Mouse (Mus musculus) adrenal gland, postnatal 25 days (tissue): ENCODE data around the gene Atf6. TPM values are rescaled to one million over a fixed set of nuclear protein-coding genes. Genes with fewer than 3 reads are reported as not detected.

Source experiments
- DNase-seq: peaks from one replicate; pipeline ENCODE4 v3.0.0; 2021; ENCODE audit warnings: mixed read lengths
- total RNA-seq: library from RNA; stranded (reverse); gene quantifications from 2 replicates; pipeline ENCODE4 v1.2.3, GENCODE M21; 2021

Gene Atf6
- total RNA-seq, 1 experiment from 2014 or later: 34.8 TPM

- no peak for DNase-seq
Observed at GRCm38 (mm10) chr1:170845448-170846307, 21.9 kb downstream of the Atf6 start.

- no peak for DNase-seq
Observed at GRCm38 (mm10) chr1:170844380-170844779, 23.2 kb downstream of the Atf6 start.

GRCm38 (mm10) chr1:170839685-170840084 lies 27.9 kb downstream of the Atf6 start:
- DNase-seq: no peak

GRCm38 (mm10) chr1:170834756-170835155 lies 32.8 kb downstream of the Atf6 start:
- no peak for DNase-seq

GRCm38 (mm10) chr1:170829781-170830180 lies 37.8 kb downstream of the Atf6 start:
- no peak for DNase-seq

- no peak for DNase-seq
Observed at GRCm38 (mm10) chr1:170829344-170829743, 38.2 kb downstream of the Atf6 start.

GRCm38 (mm10) chr1:170820103-170820814 lies 47.3 kb downstream of the Atf6 start:
- DNase-seq: no peak

GRCm38 (mm10) chr1:170815287-170816004 lies 52.1 kb downstream of the Atf6 start:
- no peak for DNase-seq

GRCm38 (mm10) chr1:170812822-170813221 lies 54.7 kb downstream of the Atf6 start:
- no peak for DNase-seq

- no peak for DNase-seq
Observed at GRCm38 (mm10) chr1:170807600-170808270, 59.8 kb downstream of the Atf6 start.

- no peak for DNase-seq
Observed at GRCm38 (mm10) chr1:170804721-170805120, 62.9 kb downstream of the Atf6 start.

- no peak for DNase-seq
Observed at GRCm38 (mm10) chr1:170802669-170803068, 64.9 kb downstream of the Atf6 start.

GRCm38 (mm10) chr1:170800694-170801093 lies 66.9 kb downstream of the Atf6 start:
- no peak for DNase-seq

GRCm38 (mm10) chr1:170795741-170796347 lies 71.7 kb downstream of the Atf6 start:
- no peak for DNase-seq

- no peak for DNase-seq
Observed at GRCm38 (mm10) chr1:170791542-170791941, 76.0 kb downstream of the Atf6 start.

GRCm38 (mm10) chr1:170791001-170791400 lies 76.6 kb downstream of the Atf6 start:
- no peak for DNase-seq

GRCm38 (mm10) chr1:170787643-170788042 lies 79.9 kb downstream of the Atf6 start:
- DNase-seq: no peak

- no peak for DNase-seq
Observed at GRCm38 (mm10) chr1:170786570-170787341, 80.8 kb downstream of the Atf6 start.

- DNase-seq: no peak
Observed at GRCm38 (mm10) chr1:170777688-170778087, 89.9 kb downstream of the Atf6 start.

- DNase-seq: no peak
Observed at GRCm38 (mm10) chr1:170774431-170774830, 93.1 kb downstream of the Atf6 start.

- no peak for DNase-seq
Observed at GRCm38 (mm10) chr1:170773506-170773905, 94.1 kb downstream of the Atf6 start.
